Mouse (Mus musculus): ENCODE data around the gene Tmem269. TPM values are rescaled to one million over a fixed set of nuclear protein-coding genes. Genes with fewer than 3 reads are reported as not detected.

Gene Tmem269
- polyA plus RNA-seq (2017; shearing (Covaris generic)): 0.22 TPM

GRCm38 (mm10) chr4:119218169-119218568 lies at the start of gene Tmem269:
Gene Tmem269, minus strand, starts transcription at chr4:119218217.

GRCm38 (mm10) chr4:119255351-119255750 lies 37.3 kb upstream of the Tmem269 start, which contains the start of gene Cldn19:
Gene Cldn19, plus strand, starts transcription at chr4:119255414.

GRCm38 (mm10) chr4:119232410-119233255 lies 14.6 kb upstream of the Tmem269 start, which contains the start of the genes AU022252 and P3h1:
Gene AU022252, minus strand, starts transcription at chr4:119232712.
Gene P3h1, plus strand, starts transcription at chr4:119232915.

GRCm38 (mm10) chr4:119194909-119195581 lies 23.0 kb downstream of the Tmem269 start, which contains the start of gene Svbp:
Gene Svbp, plus strand, starts transcription at chr4:119195306.

GRCm38 (mm10) chr4:119189864-119190263 lies 28.2 kb downstream of the Tmem269 start, which contains the start of gene Ermap:
Gene Ermap, minus strand, starts transcription at chr4:119190011.

GRCm38 (mm10) chr4:119173851-119174453 lies 44.1 kb downstream of the Tmem269 start, which contains the start of gene Zfp691:
Gene Zfp691, minus strand, starts transcription at chr4:119174195.

Other genes with a start within 250 kb of the Tmem269 start
- gene Slc2a1, start 109.5 kb downstream of the Tmem269 start, polyA plus RNA-seq (2017; shearing (Covaris generic)): 62.7 TPM
- gene Zfp691, start 44.0 kb downstream of the Tmem269 start, polyA plus RNA-seq (2017; shearing (Covaris generic)): 4.6 TPM
- gene Ermap, start 28.2 kb downstream of the Tmem269 start, polyA plus RNA-seq (2017; shearing (Covaris generic)): 2.1 TPM
- gene Svbp, start 22.9 kb downstream of the Tmem269 start, polyA plus RNA-seq (2017; shearing (Covaris generic)): 64.9 TPM
- 21.8 TPM for gene AU022252, start 14.5 kb upstream of the Tmem269 start, polyA plus RNA-seq (2017; shearing (Covaris generic))
- 2.5 TPM for gene P3h1, start 14.7 kb upstream of the Tmem269 start, polyA plus RNA-seq (2017; shearing (Covaris generic))
- not detected for gene Cldn19, start 37.2 kb upstream of the Tmem269 start, polyA plus RNA-seq (2017; shearing (Covaris generic))
- gene Ybx1, start 76.4 kb upstream of the Tmem269 start, polyA plus RNA-seq (2017; shearing (Covaris generic)): 51.6 TPM
- 57.7 TPM for gene Ppih, start 102.3 kb upstream of the Tmem269 start, polyA plus RNA-seq (2017; shearing (Covaris generic))
- gene Ccdc30, start 197.3 kb upstream of the Tmem269 start, polyA plus RNA-seq (2017; shearing (Covaris generic)): 10.3 TPM
- 64.0 TPM for gene Ppcs, start 204.2 kb upstream of the Tmem269 start, polyA plus RNA-seq (2017; shearing (Covaris generic))
- 0.39 TPM for gene Zmynd12, start 204.6 kb upstream of the Tmem269 start, polyA plus RNA-seq (2017; shearing (Covaris generic))

Measured in activated CD4-positive, CD25-positive, alpha-beta regulatory T cell, adult 9 weeks (primary cell).